Mouse (Mus musculus) megakaryocyte-erythroid progenitor cell, adult 5-6 weeks (primary cell): ENCODE data around the gene Epo. TPM values are rescaled to one million over a fixed set of nuclear protein-coding genes. Genes with fewer than 3 reads are reported as not detected.

Experiments used
- ATAC-seq: replicated peaks from 2 replicates; pipeline ENCODE4 v1.8.0; 2016; ENCODE audit warnings: mild to moderate bottlenecking, inconsistent platforms; ENCODE audit not compliant: severe bottlenecking, poor library complexity, low FRiP score, low TSS enrichment
- total RNA-seq, 2 experiments: library from RNA; stranded (forward) in 1 of 2; stranded (reverse) in 1 of 2; fragments of 200-1000, 215-1000 nt in 1 of 2; fragments of >200 nt in 1 of 2; fragmentation: Nextera tagmentation in 1 of 2; gene quantifications; 2 replicates each; pipeline ENCODE4 v1.2.3; 2014 to 2017

Epo gene
- total RNA-seq, 2 experiments from 2014 or later, result not detected

DNA sequence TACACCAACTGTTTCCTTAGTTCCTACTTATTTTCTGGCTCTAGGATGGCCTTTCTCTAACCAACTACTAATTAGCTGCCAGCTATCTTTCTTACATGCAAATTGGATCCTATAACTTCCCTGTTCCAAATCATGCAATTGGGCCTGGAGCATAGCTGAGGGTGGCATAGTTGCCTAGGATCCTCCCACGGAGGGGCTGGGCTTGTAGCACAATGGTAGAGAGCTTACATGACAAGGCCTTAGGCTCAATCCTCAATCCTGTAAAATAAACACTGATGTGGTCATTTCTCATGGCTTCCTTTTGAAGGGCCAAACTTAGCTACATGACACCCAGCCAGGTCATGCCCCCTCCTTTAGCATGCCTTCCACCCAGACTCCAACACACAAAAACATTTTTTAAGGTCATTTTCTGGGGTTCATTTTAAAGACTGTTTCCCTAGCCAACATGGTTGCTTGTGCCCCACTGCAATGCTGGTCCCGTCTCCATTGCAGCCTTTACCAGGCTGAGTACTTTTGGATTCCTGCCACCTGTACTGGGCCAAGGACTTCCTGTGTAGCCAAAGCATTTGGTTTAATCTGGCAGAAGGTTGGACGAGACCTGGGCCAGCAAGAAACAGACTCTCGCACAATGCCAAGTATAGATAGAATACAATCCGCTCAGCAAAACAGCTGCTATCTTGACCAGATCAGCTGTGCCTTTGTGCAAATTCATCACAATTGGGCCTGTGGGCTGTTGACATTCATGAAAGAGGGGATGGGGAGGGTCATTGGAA, 8.9 kb upstream of the Epo start:
- peak; percentile 57 for ATAC-seq

- ATAC-seq, result no peak
Measured at GRCm38 (mm10) chr5:137540991-137541390, 7.9 kb upstream of the Epo start.

DNA sequence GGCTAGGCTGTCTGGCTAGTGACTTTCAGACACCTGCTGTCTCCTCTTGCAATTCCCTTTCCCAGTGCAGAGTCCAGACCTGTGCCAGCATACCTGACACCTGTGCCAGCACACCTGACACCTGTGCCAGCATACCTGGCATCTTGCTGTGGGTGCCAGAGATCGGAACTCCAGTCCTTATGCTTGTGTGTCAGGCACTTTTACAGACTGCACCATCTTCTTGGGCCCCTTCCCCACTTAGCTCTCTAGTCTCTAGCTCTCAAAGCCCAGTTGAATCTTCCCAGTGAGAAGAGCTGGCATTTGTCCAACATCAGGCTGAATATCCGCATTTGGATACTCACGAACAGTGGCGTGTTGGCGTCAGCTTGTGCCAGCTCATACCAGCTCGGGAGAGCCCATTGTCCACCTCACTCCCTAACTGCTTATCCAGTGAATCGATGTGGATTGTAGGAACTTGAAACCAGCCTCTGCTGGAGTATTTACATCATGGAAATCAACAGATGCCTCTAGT, 6.3 kb upstream of the Epo start:
- no peak for ATAC-seq

- no peak for ATAC-seq
Measured at GRCm38 (mm10) chr5:137537461-137537860, 4.4 kb upstream of the Epo start.

GRCm38 (mm10) chr5:137535318-137535717, 2.3 kb upstream of the Epo start:
- no peak for ATAC-seq

GRCm38 (mm10) chr5:137534762-137535161, 1.7 kb upstream of the Epo start:
- no peak for ATAC-seq

DNA sequence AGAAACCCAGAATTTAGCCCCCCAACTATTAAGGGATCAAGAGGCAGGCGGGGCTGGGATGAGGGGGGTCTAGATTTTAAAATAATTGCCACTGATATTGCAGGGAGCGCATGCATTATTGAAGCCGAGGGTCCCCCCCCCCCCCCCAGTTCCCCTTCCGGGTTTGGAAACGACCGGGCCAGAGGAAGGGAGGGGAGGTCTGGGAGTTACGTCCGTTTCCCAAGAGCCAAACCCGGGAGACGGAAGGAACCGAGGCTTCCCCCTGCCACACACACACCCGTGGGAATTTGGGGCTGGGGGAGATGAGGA, 280 bp downstream of the Epo start:
- ATAC-seq, result peak; percentile 6; the same call in 1 of the 2 replicates

DNA sequence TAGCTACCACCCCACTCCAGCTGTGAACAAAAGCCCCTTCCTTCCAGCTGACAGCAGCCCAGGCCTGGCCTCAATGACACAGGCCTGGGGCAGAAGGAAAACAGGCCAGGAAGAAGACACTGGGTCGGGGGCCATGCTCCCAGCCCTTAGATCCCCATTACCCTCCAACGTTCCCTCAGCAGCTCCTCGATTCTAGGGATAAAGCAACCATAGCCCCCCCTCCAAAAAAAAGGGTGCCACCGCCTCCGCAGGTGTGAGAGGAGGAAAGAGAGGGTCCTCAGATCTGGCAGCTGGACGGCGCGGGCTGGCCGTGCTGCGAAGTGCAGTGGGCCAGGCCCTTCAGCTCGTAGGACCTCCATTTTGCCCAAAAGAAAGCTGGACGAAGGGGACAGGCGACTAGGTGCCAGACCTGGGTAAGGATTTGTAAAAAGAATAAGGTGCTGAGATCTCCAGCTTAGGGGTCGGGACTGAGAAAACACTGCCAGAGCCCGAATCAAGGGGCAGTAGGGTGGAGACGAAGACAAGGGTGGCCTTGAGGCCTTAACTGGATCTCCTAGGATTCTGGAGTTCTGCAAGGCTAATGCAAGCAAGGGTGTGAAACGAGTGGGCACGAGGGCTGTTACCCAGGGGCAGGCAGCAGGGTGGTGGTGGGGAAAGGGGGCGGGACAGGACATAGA, 773 bp downstream of the Epo start:
- ATAC-seq, result no peak

GRCm38 (mm10) chr5:137531414-137532130, 1.5 kb downstream of the Epo start:
- ATAC-seq, result 0 out of 2 replicates have a peak, but pooled peaks have one; percentile 8

DNA sequence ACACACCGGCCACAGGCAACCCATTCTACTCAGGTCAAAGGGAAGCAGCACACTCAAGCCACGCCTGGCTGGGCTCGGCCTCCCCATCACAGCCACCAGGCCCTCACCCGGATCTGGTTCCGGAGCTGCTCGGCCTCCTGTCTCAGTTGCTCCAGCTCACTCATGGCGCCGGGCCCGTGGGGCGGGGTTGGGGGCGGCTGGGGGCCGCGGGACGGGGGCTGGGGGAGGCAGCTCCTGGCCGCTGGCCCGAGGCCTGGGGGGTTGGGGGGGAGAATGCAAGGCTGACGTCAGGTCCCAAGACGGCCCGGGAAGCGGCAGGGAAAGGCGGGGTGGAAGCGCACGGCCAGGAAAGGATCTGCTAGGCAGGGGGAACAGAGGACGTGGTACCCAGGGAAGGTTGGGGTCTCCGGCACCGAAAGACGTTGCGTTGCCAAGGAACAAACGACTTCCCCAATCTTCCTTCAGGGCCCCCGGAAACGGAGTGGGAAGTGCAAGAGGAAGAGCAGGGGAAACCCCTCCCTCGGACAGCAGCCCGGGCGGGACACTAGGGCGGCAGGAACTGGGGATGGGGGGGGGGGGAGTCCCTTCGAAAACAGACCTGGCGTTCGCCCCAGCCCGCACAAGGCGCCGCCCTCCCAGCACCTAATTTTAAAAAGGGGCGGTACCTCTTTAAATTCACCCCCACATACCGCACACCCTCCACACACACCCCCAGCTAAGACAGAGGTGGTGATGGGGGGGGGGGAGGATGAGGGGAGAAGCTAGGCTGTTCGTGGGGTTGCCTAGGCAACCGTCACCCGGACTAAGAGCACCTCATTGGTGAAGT, 2.2 kb downstream of the Epo start:
- ATAC-seq, result no peak

- no peak for ATAC-seq
Measured at GRCm38 (mm10) chr5:137530075-137530474, 3.0 kb downstream of the Epo start.

DNA sequence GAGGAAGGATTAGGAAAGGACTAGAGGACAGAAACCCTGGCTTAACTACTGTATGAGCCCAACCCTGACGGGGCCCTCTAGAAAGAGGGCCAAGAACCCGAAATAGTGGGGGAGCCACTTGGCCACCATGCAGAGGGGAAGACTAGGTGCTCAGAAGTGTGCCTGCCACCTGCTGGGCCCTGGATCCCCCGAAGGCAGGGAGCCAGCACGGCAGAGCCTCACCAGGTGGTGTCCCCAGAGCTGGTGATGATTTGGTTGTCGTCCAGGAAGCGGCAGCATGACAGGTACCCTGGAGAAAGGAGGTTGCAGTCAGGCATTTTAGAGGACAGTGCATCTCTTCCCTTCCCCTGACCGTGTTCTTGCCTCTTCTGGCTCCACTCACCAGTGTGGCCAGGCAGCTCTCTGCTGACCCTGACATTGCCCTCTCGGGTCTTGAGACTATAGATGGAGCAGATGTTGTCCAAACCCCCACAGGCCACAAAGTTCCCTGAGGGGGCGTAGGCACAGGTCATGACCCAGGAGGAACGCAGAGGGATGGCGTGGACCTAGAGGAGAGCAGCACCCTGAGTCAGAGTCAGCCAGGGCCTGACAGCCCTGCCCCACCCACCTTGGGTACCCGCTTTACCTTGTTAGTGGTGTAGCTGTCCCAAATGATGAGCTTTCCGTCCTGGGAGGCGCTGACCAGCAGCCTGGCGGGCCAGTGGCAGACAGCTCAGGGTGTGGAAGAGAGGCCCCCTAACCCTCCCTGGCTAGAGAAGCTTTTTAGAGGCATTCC, 3.6 kb downstream of the Epo start:
- no peak for ATAC-seq

DNA sequence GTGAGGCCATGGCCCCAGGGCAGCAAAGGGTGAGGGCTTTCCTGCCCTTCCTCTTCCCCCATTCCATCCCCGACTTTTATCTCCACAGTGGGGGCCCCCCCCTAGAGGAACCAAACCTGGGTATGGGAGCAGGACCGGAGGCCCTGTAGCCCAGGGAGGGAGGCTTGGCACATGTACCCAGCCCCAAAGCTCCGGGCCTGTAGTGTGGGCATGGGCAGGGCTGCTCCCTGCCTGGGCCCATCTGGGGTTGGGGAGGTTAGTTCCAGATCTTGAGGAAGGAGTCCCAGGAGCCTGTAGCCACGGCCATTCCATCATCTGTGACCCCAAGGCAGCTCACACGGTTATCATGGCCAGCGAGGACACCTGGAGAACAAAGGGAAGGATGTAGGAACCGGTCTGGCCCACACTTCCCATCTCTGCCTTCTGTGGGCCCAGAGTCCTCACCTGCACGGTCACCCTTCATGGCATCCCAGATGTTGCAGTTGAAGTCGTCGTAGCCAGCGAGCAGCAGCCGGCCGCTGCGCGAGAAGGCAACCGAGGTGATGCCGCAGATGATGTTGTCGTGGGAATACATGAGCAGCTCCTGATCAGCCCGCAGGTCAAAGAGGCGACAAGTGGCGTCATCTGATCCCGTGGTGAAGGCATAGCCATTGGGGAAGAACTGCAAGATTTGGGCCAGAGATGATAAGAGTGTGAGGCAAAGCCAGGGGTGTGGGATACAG, 4.6 kb downstream of the Epo start:
- no peak for ATAC-seq

GRCm38 (mm10) chr5:137527413-137527812, 5.6 kb downstream of the Epo start:
- no peak for ATAC-seq

DNA sequence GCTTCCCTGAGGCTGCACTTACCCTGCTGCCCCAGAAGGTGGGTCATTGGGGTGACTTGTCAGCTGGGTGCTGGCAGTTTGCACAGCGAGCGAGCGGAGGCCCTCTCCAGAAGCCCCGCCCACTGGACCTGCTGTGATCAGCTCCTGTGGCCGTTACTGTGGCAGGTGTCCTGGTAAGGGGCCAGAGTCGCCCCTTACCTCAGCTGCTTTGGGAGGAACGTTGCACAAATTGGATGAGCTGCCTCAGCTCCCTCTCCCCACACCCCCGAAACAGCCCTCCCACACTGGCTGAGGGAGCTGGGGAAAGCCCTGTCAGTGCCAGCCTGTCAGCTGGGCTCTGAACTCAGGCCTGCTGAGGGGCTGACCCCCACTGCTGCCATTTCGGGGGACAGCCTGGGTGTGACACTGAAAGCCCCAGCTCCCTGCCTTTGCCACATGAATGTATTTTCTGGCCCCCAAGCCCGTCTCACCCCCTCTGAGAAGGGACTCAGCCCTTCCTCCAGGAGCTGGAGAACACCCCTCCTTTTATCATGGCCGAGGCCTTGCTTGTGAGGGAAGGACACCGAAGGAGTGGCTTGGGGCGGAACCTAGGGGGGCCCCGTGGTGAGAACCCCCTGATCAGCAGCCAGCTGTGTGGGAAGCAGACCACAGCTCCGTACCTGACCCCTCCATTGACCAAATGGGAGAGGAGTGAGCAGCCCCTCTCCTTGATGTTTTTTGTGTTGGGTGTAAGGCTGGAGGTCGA, 6.7 kb downstream of the Epo start:
- peak; percentile 57 for ATAC-seq

GRCm38 (mm10) chr5:137525511-137525910, 7.5 kb downstream of the Epo start:
- ATAC-seq, result no peak

- ATAC-seq, result no peak
Measured at GRCm38 (mm10) chr5:137524671-137525070, 8.4 kb downstream of the Epo start.

- no peak for ATAC-seq
Measured at GRCm38 (mm10) chr5:137524251-137524515, 8.9 kb downstream of the Epo start.
